Mouse (Mus musculus): ENCODE data around the gene Plod3.

DNA sequence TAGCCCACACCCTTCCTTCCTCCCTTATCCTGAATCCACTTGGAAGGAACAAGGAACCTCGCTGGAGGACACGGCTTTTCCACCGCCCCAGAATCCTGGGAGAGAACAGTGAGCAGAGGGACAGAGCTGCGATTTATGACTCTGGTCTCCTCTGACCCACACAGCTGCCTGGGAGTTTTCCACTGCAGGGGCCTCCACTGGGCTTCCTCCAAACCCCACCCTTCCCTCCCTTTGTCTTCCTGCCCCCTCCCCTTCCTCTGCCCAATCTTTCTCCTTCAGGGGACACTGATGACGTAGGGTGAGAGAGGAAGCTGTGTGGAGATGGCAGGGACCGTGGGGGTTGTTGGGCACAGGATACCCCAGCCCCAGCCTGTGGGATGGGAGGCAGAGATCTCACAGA is 20.5 kb upstream of the Plod3 start, which contains the start of gene Cldn15:
- TF ChIP-seq POLR2A (IDR thresholded peaks at IDR 0.05; ENCODE audit: low read depth, low read length): no peak
- TF ChIP-seq CTCF (IDR thresholded peaks at IDR 0.05; ENCODE audit: extremely low read depth, insufficient read length, insufficient replicate concordance, low read depth, low read length): no peak
